Comparison of ENCODE assay signal across 8 mouse cellular contexts in genomic region chr10:59149956-59150383, GRCm38 (mm10).
DNase-seq lines count a peak whose midpoint lies in the region; ATAC-seq and TF ChIP-seq lines count a peak whose summit lies in the region.

No protein-coding gene starts in this region.

- no peak overlapping the region for H3K9ac ChIP-seq in ES-Bruce4 (ENCODE audit: low read depth, poor library complexity, severe bottlenecking)
- no peak overlapping the region for H3K9ac ChIP-seq in liver, postnatal 0 days (replicated peaks)
- H3K9ac ChIP-seq in neural tube, embryonic 14.5 days (replicated peaks; ENCODE audit: low read depth, low read length) = no peak overlapping the region

- H3K4me1 ChIP-seq in ES-Bruce4 (ENCODE audit: control insufficient read depth, insufficient read depth, low read length) = no peaks in the 10 kb centered on the region
- no peaks in the 10 kb centered on the region for H3K4me1 ChIP-seq in liver, postnatal 0 days (ENCODE audit: insufficient read depth)
- H3K4me1 ChIP-seq in neural tube, embryonic 14.5 days (ENCODE audit: control insufficient read depth, insufficient read depth, low read length) = no peaks in the 10 kb centered on the region

- no peak overlapping the region for H3K4me2 ChIP-seq in liver, postnatal 0 days (ENCODE audit: low read depth, low read length)
- no peak overlapping the region for H3K4me2 ChIP-seq in neural tube, embryonic 14.5 days (ENCODE audit: low read depth, low read length)

- no peaks in the 10 kb centered on the region for H3K9me3 ChIP-seq in ES-Bruce4 (replicated peaks; ENCODE audit: control insufficient read depth, insufficient read depth, low read length, poor library complexity, severe bottlenecking)
- no peaks in the 10 kb centered on the region for H3K9me3 ChIP-seq in liver, postnatal 0 days (ENCODE audit: low read length)
- H3K9me3 ChIP-seq in neural tube, embryonic 14.5 days (ENCODE audit: control insufficient read depth, low read length) = no peaks in the 10 kb centered on the region

- no peak for TF ChIP-seq EP300 in ES-Bruce4 (IDR thresholded peaks at IDR 0.05; ENCODE audit: insufficient read depth, low read depth, low read length)
- no peak for TF ChIP-seq EP300 in liver, postnatal 0 days (IDR thresholded peaks at IDR 0.05; ENCODE audit: low read depth)

- no peak for TF ChIP-seq POLR2A in ES-Bruce4 (IDR thresholded peaks at IDR 0.05; ENCODE audit: insufficient read depth, low read length)

- peak; percentile 70 for DNase-seq in R1 (ENCODE audit: low read depth, low spot score)
- DNase-seq in embryo, embryonic 11 days = peak; percentile 77
- DNase-seq in heart, adult 8-10 months (ENCODE audit: low spot score) = peak; percentile 42
- DNase-seq in kidney, adult 18-20 months = peak; percentile 37
- no peak for DNase-seq in liver, postnatal 0 days

- H3K27ac ChIP-seq in ES-Bruce4 (ENCODE audit: insufficient read depth, low read length) = no peak overlapping the region
- no peak overlapping the region for H3K27ac ChIP-seq in liver, postnatal 0 days (ENCODE audit: low read depth)
- H3K27ac ChIP-seq in neural tube, embryonic 14.5 days (ENCODE audit: low read depth, low read length) = no peak overlapping the region

- H3K4me3 ChIP-seq in ES-Bruce4 (ENCODE audit: low read depth, low read length) = no peak overlapping the region
- H3K4me3 ChIP-seq in liver, postnatal 0 days (ENCODE audit: low read depth, low read length) = no peak overlapping the region
- H3K4me3 ChIP-seq in neural tube, embryonic 14.5 days (ENCODE audit: low read depth, low read length) = no peak overlapping the region

- peak; percentile 12 for TF ChIP-seq CTCF in ES-Bruce4 (IDR thresholded peaks at IDR 0.05; ENCODE audit: low read depth, low read length)
- peak; percentile 66 for TF ChIP-seq CTCF in liver, postnatal 0 days (IDR thresholded peaks at IDR 0.05; ENCODE audit: low read depth)

- no peaks in the 10 kb centered on the region for H3K36me3 ChIP-seq in ES-Bruce4 (ENCODE audit: control insufficient read depth, insufficient read depth, low read length, poor library complexity, severe bottlenecking)
- H3K36me3 ChIP-seq in liver, postnatal 0 days (replicated peaks; ENCODE audit: insufficient read depth, low read length) = no peaks in the 10 kb centered on the region
- no peaks in the 10 kb centered on the region for H3K36me3 ChIP-seq in neural tube, embryonic 14.5 days (ENCODE audit: control insufficient read depth, insufficient read depth, low read length)

- WGBS in liver, postnatal 0 days (ENCODE audit: insufficient replicate concordance) = 20% methylated on average over 8 of the region's 8 CpGs
- WGBS in neural tube, embryonic 14.5 days = 16% methylated on average over 8 of the region's 8 CpGs

- ATAC-seq in liver, postnatal 0 days = no peak
- ATAC-seq in neural tube, embryonic 14.5 days (ENCODE audit: low read depth) = peak; percentile 87
- no peak for ATAC-seq in monocyte, adult 5-6 weeks (replicated peaks; ENCODE audit: insufficient number of reproducible peaks, low FRiP score, low TSS enrichment, poor library complexity, severe bottlenecking)

- H3K27me3 ChIP-seq in ES-Bruce4 (ENCODE audit: control insufficient read depth, insufficient read depth, low read length, poor library complexity, severe bottlenecking) = no peaks in the 10 kb centered on the region
- H3K27me3 ChIP-seq in liver, postnatal 0 days (ENCODE audit: insufficient read depth, low read length) = no peaks in the 10 kb centered on the region
- H3K27me3 ChIP-seq in neural tube, embryonic 14.5 days (ENCODE audit: control insufficient read depth, insufficient read depth, low read length) = no peaks in the 10 kb centered on the region
